Mouse (Mus musculus) forebrain, postnatal 0 days (tissue): ENCODE measurements around the gene Lingo3. TPM values are rescaled to one million over a fixed set of nuclear protein-coding genes. Genes with fewer than 3 reads are reported as not detected.

Experiments
- ATAC-seq: fragments of 200-750 bp; cut with Nextera tagmentation; 2 replicates; pipeline ENCODE4 v1.8.0; 2017; ENCODE audit warnings: mild to moderate bottlenecking, moderate library complexity
- DNase-seq: peaks from one replicate; pipeline ENCODE4 v3.0.0-alpha.2; 2015
- H3K27ac ChIP-seq: fragments of 300-500 bp; sonication (generic); 2 replicates; pipeline ENCODE4 v1.5.1; 2014; ENCODE audit warnings: low read depth, mild to moderate bottlenecking, antibody characterized with exemption, low read length, moderate library complexity, mixed read lengths
- H3K27me3 ChIP-seq: fragments of 300-500 bp; sonication (generic); 2 replicates; pipeline ENCODE4 v1.6.1; 2014; ENCODE audit warnings: mild to moderate bottlenecking, low read length, mixed read lengths; ENCODE audit not compliant: insufficient read depth
- H3K36me3 ChIP-seq: fragments of 300-500 bp; sonication (generic); 2 replicates; pipeline ENCODE4 v1.6.1; 2014; ENCODE audit warnings: mild to moderate bottlenecking, moderate library complexity; ENCODE audit not compliant: insufficient read depth
- H3K4me1 ChIP-seq: fragments of 300-500 bp; sonication (generic); 2 replicates; pipeline ENCODE4 v1.6.1; 2014; ENCODE audit warnings: antibody characterized with exemption; ENCODE audit not compliant: insufficient read depth
- H3K4me2 ChIP-seq: fragments of 300-500 bp; sonication (generic); 2 replicates; pipeline ENCODE4 v1.6.1; 2014; ENCODE audit warnings: low read depth, mild to moderate bottlenecking, moderate library complexity
- H3K4me3 ChIP-seq: fragments of 300-500 bp; sonication (generic); 2 replicates; pipeline ENCODE4 v1.5.1; 2014; ENCODE audit warnings: low read depth, low read length, mixed read lengths
- H3K9ac ChIP-seq: fragments of 300-500 bp; sonication (generic); 2 replicates; pipeline ENCODE4 v1.6.1; 2014; ENCODE audit warnings: mild to moderate bottlenecking
- H3K9me3 ChIP-seq: fragments of 300-500 bp; sonication (generic); 2 replicates; pipeline ENCODE4 v1.6.1; 2016; ENCODE audit warnings: low read length
- CTCF ChIP-seq: sonication (generic); IDR thresholded peaks from 2 replicates; pipeline ENCODE4 v1.5.1; 2016; ENCODE audit warnings: antibody characterized with exemption, control low read depth, low read depth
- WGBS: fragments of 180-500 bp; shearing (Covaris S2); extraction: QIAGEN DNeasy Blood & Tissue Kit; methylation state at CpG from one replicate; pipeline ENCODE4 v1.1.7; 2014; 5-methylcytosine and 5-hydroxymethylcytosine counted together
- polyA plus RNA-seq: library from polyadenylated mRNA; unstranded; fragments of >200 nt; fragmentation: Nextera tagmentation; extraction: Ambion mirVana; gene quantifications from 2 replicates; pipeline ENCODE4 v1.2.1, GENCODE M21; 2015
- total RNA-seq: library from RNA; depleted of rRNA; stranded (reverse); fragments of >200 nt; gene quantifications from 2 replicates; pipeline ENCODE4 v1.2.3, GENCODE M21; 2014

Lingo3 gene
- total and polyA plus RNA-seq, 2 experiments from 2014 or later = 20.3 to 23.7 TPM

GRCm38 (mm10) chr10:80807057-80807627 is 36.7 kb downstream of the Lingo3 start:
- 4% methylated on average over 56 of the region's 58 CpGs for WGBS
- Histone ChIP-seq H3K27me3 (peaks cover 10% of the 10 kb centered on the region), H3K4me1 (peaks cover 11% of the 10 kb centered on the region), H3K9ac (peak overlapping the region; percentile 75), H3K27ac (peak overlapping the region; percentile 86), H3K9me3 (no peaks in the 10 kb centered on the region), H3K4me3 (peak overlapping the region; percentile 50), H3K4me2 (peak overlapping the region; percentile 95), H3K36me3 (peaks cover 33% of the 10 kb centered on the region)
- ATAC-seq = peak; percentile 86
- peak; percentile 90 for DNase-seq
- 0 out of 2 replicates have a peak, but pooled peaks have one; percentile 0 for TF ChIP-seq CTCF

- peak overlapping the region; percentile 86 for H3K27ac ChIP-seq
- peak overlapping the region; percentile 50 for H3K4me3 ChIP-seq
- H3K36me3 ChIP-seq = peaks cover 40% of the 10 kb centered on the region
- ATAC-seq = no peak
- H3K27me3 ChIP-seq = peaks cover 10% of the 10 kb centered on the region
- H3K9me3 ChIP-seq = no peaks in the 10 kb centered on the region
- DNase-seq = peak; percentile 11
- 43% methylated on average over 34 of the region's 34 CpGs for WGBS
- no peak for TF ChIP-seq CTCF
- H3K4me1 ChIP-seq = peaks cover 11% of the 10 kb centered on the region
- peak overlapping the region; percentile 75 for H3K9ac ChIP-seq
- H3K4me2 ChIP-seq = peak overlapping the region; percentile 95
Measured at GRCm38 (mm10) chr10:80806341-80807056, 37.3 kb downstream of the Lingo3 start.

- ATAC-seq (peak; percentile 30; the same call in 1 of the 2 replicates), DNase-seq (peak; percentile 68)
- Histone ChIP-seq H3K4me3 (no peak overlapping the region), H3K4me2 (peak overlapping the region; percentile 95; the same call in 1 of the 2 replicates), H3K36me3 (peaks cover 42% of the 10 kb centered on the region), H3K9ac (no peak overlapping the region), H3K9me3 (no peaks in the 10 kb centered on the region), H3K4me1 (peaks cover 11% of the 10 kb centered on the region), H3K27ac (no peak overlapping the region), H3K27me3 (peaks cover 10% of the 10 kb centered on the region)
- 4% methylated on average over 3 of the region's 3 CpGs for WGBS
- TF ChIP-seq CTCF = peak; percentile 75
Measured at GRCm38 (mm10) chr10:80805925-80806324, 37.9 kb downstream of the Lingo3 start.

- TF ChIP-seq CTCF = no peak
- WGBS = 76% methylated on average over 5 of the region's 5 CpGs
Measured at GRCm38 (mm10) chr10:80805322-80805721, 38.5 kb downstream of the Lingo3 start.

GRCm38 (mm10) chr10:80804916-80805315 is 38.9 kb downstream of the Lingo3 start, which contains the start of gene Amh:
Amh (plus strand) TSS chr10:80805243.
- H3K4me3 ChIP-seq = no peak within 1 kb of the TSS
- H3K4me1 ChIP-seq = peaks cover 12% of the 10 kb centered on the region
- no peak within 1 kb of the TSS for H3K9ac ChIP-seq
- DNase-seq (no peak), ATAC-seq (no peak)
- no peak within 1 kb of the TSS for H3K4me2 ChIP-seq
- TF ChIP-seq CTCF = no peak
- H3K36me3 ChIP-seq = peaks cover 42% of the 10 kb centered on the region
- H3K9me3 ChIP-seq = no peaks in the 10 kb centered on the region
- WGBS = 65% methylated on average over 6 of the region's 6 CpGs
- H3K27ac ChIP-seq = no peak within 1 kb of the TSS
- peaks cover 2% of the 10 kb centered on the region for H3K27me3 ChIP-seq

More at GRCm38 (mm10) chr10:80805322-80805721, 38.5 kb downstream of the Lingo3 start:
- DNase-seq = no peak
- no peaks in the 10 kb centered on the region for H3K9me3 ChIP-seq
- H3K36me3 ChIP-seq = peaks cover 42% of the 10 kb centered on the region
- peaks cover 11% of the 10 kb centered on the region for H3K4me1 ChIP-seq
- no peak overlapping the region for H3K27ac ChIP-seq
- H3K9ac ChIP-seq = no peak overlapping the region
- ATAC-seq = no peak
- no peak overlapping the region for H3K4me3 ChIP-seq
- H3K27me3 ChIP-seq = peaks cover 6% of the 10 kb centered on the region
- no peak overlapping the region for H3K4me2 ChIP-seq

GRCm38 (mm10) chr10:80804340-80804739 is 39.5 kb downstream of the Lingo3 start:
- Histone ChIP-seq H3K27ac (no peak overlapping the region), H3K4me1 (peaks cover 18% of the 10 kb centered on the region), H3K9me3 (no peaks in the 10 kb centered on the region), H3K4me3 (no peak overlapping the region), H3K36me3 (peaks cover 42% of the 10 kb centered on the region), H3K4me2 (no peak overlapping the region), H3K9ac (no peak overlapping the region), H3K27me3 (no peaks in the 10 kb centered on the region)
- 100% methylated on average over 2 of the region's 2 CpGs for whole genome bisulfite sequencing
- ATAC-seq (no peak), DNase-seq (no peak)
- TF ChIP-seq CTCF = no peak

GRCm38 (mm10) chr10:80802996-80803395 is 40.8 kb downstream of the Lingo3 start:
- Histone ChIP-seq H3K36me3 (peaks cover 42% of the 10 kb centered on the region), H3K27ac (no peak overlapping the region), H3K4me3 (no peak overlapping the region), H3K4me1 (peaks cover 14% of the 10 kb centered on the region), H3K9me3 (no peaks in the 10 kb centered on the region), H3K27me3 (no peaks in the 10 kb centered on the region), H3K4me2 (no peak overlapping the region), H3K9ac (no peak overlapping the region)
- TF ChIP-seq CTCF = no peak
- DNase-seq (no peak), ATAC-seq (no peak)
- WGBS = 79% methylated on average over 3 of the region's 3 CpGs
